Mouse (Mus musculus) midbrain, embryonic 16.5 days (tissue): Measurements from ENCODE around the gene Ceacam19. TPM values are rescaled to one million over a fixed set of nuclear protein-coding genes. Genes with fewer than 3 reads are reported as not detected.
A peak's percentile ranks its signal among the peaks of the same experiment; 100 is the strongest.
"Not testable (repeated sequence)": the region's sequence is repeated elsewhere in the genome, so short reads cannot be mapped to it uniquely, and the experiment has no call there.

Source experiments
- ATAC-seq: fragments of 200-750 bp; cut with Nextera tagmentation; 2 replicates; pipeline ENCODE4 v1.8.0; 2017; ENCODE audit warnings: moderate TSS enrichment
- H3K27ac ChIP-seq: fragments of 300-500 bp; sonication (generic); 2 replicates; pipeline ENCODE4 v1.5.1; 2014; ENCODE audit warnings: mild to moderate bottlenecking, low read length, mixed read lengths
- H3K27me3 ChIP-seq: fragments of 300-500 bp; sonication (generic); 2 replicates; pipeline ENCODE4 v1.6.1; 2014; ENCODE audit warnings: low read depth, low read length, mixed read lengths; ENCODE audit not compliant: control insufficient read depth, insufficient read depth
- H3K36me3 ChIP-seq: fragments of 300-500 bp; sonication (generic); 2 replicates; pipeline ENCODE4 v1.6.1; 2014; ENCODE audit warnings: mild to moderate bottlenecking, low read length, moderate library complexity, mixed read lengths; ENCODE audit not compliant: control insufficient read depth, insufficient read depth
- H3K4me1 ChIP-seq: fragments of 300-500 bp; sonication (generic); 2 replicates; pipeline ENCODE4 v1.6.1; 2014; ENCODE audit warnings: mild to moderate bottlenecking, low read length, mixed read lengths; ENCODE audit not compliant: control insufficient read depth, insufficient read depth
- H3K4me2 ChIP-seq: fragments of 300-500 bp; sonication (generic); 2 replicates; pipeline ENCODE4 v1.6.1; 2014; ENCODE audit warnings: mild to moderate bottlenecking, low read length, mixed read lengths
- H3K4me3 ChIP-seq: fragments of 300-500 bp; sonication (generic); 2 replicates; pipeline ENCODE4 v1.5.1; 2014; ENCODE audit warnings: low read depth, mild to moderate bottlenecking, low read length, moderate library complexity, mixed read lengths
- H3K9ac ChIP-seq: fragments of 300-500 bp; sonication (generic); 2 replicates; pipeline ENCODE4 v1.6.1; 2014; ENCODE audit warnings: low read depth, low read length, mixed read lengths
- H3K9me3 ChIP-seq: fragments of 300-500 bp; sonication (generic); replicated peaks from 2 replicates; pipeline ENCODE4 v1.6.1; 2014; ENCODE audit warnings: mild to moderate bottlenecking, low read length, mixed read lengths; ENCODE audit not compliant: control insufficient read depth, poor library complexity, severe bottlenecking
- WGBS: fragments of 180-500 bp; shearing (Covaris S2); extraction: QIAGEN DNeasy Blood & Tissue Kit; methylation state at CpG from one replicate; pipeline ENCODE4 v1.1.7; 2014; 5-methylcytosine and 5-hydroxymethylcytosine counted together
- polyA plus RNA-seq: library from polyadenylated mRNA; unstranded; fragments of >200 nt; fragmentation: Nextera tagmentation; extraction: Ambion mirVana; gene quantifications from 2 replicates; pipeline ENCODE4 v1.2.1, GENCODE M21; 2015

The Ceacam19 gene
- not detected in 2 replicates for polyA plus RNA-seq

DNA sequence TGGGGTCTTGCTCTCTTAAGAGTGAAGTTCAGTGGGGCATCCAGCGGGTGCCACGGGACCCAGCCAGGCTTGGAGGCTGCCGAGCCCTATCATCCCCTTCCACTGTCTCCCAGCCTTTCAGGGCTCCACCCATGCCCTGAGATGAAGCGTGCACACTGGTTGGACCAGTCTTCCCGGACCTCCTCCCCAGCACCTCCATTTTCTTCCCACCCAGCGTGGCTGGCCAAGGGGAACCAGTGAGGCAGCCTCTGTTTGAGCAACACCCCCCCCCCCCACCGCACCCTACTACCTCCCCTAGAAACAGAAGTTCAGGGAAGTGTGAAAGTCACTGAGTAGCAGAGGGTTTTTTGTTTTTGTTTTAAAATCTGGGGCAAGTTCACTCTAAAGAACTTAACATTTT lies at the start of gene Ceacam19:
Ceacam19 (minus strand) TSS at position 117 of the 400 bp plus-strand sequence.
- Histone ChIP-seq H3K27me3 (no peaks in the 10 kb centered on the region), H3K9ac (no peak within 1 kb of the TSS), H3K4me3 (no peak within 1 kb of the TSS), H3K36me3 (no peaks in the 10 kb centered on the region), H3K4me1 (no peaks in the 10 kb centered on the region), H3K27ac (no peak within 1 kb of the TSS), H3K9me3 (0 out of 2 replicates have a peak, but pooled peaks cover 6% of the 10 kb centered on the region), H3K4me2 (no peak within 1 kb of the TSS)
- ATAC-seq, result no peak
- whole genome bisulfite sequencing, result 79% methylated on average over 7 of the region's 7 CpGs

DNA sequence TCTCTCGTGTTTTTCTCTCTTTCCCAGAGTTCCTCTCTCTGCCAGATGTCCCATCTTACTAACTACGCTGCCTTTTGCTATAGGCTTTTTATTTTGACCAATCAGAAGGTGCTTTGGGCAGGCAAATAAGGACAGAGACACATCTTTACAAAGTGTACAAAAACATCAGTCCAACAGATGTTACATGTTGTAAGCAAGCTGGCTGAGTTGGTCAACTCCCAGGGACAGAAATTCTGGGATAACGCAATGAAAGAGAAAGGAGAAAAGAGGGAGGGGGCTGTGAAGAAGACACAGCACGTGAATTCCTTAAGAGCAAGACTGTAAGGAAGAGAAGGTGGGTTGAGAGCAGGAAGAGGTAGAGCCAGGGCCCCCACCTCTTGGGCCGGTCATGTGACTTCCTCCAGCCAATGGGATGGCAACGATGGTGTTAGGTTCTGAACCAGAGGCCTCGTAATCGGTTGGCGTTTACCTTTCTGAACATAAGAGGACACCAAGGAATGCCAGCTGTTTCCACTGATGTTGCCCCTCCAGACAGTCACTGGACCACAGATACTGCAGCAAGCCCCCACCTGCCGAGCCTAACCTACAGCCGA lies 49.6 kb upstream of the Ceacam19 start:
- Histone ChIP-seq H3K9me3 (no peaks in the 10 kb centered on the region), H3K27me3 (no peaks in the 10 kb centered on the region), H3K4me3 (no peak overlapping the region), H3K9ac (no peak overlapping the region), H3K27ac (no peak overlapping the region), H3K4me2 (no peak overlapping the region), H3K36me3 (no peaks in the 10 kb centered on the region), H3K4me1 (peaks cover 6% of the 10 kb centered on the region; the same call in 1 of the 2 replicates)
- 88% methylated on average over 11 of the region's 11 CpGs for WGBS
- no peak for ATAC-seq

GRCm38 (mm10) chr7:19935961-19936360 lies 48.2 kb upstream of the Ceacam19 start:
- no peak overlapping the region for H3K4me3 ChIP-seq
- H3K27ac ChIP-seq, result no peak overlapping the region
- no peaks in the 10 kb centered on the region for H3K36me3 ChIP-seq
- no peak for ATAC-seq
- H3K4me1 ChIP-seq, result peaks cover 7% of the 10 kb centered on the region; the same call in 1 of the 2 replicates
- H3K4me2 ChIP-seq, result no peak overlapping the region
- WGBS, result 78% methylated on average over 6 of the region's 6 CpGs
- no peak overlapping the region for H3K9ac ChIP-seq
- no peaks in the 10 kb centered on the region for H3K9me3 ChIP-seq
- H3K27me3 ChIP-seq, result no peaks in the 10 kb centered on the region

- H3K4me2 ChIP-seq, result no peak overlapping the region
- H3K27ac ChIP-seq, result no peak overlapping the region
- no peak overlapping the region for H3K9ac ChIP-seq
- ATAC-seq, result no peak
- WGBS, result 85% methylated on average over 20 of the region's 20 CpGs
- peaks cover 7% of the 10 kb centered on the region; the same call in 1 of the 2 replicates for H3K4me1 ChIP-seq
- H3K27me3 ChIP-seq, result no peaks in the 10 kb centered on the region
- no peaks in the 10 kb centered on the region for H3K9me3 ChIP-seq
- no peaks in the 10 kb centered on the region for H3K36me3 ChIP-seq
- no peak overlapping the region for H3K4me3 ChIP-seq
Measured at GRCm38 (mm10) chr7:19935171-19935751, 47.5 kb upstream of the Ceacam19 start.

DNA sequence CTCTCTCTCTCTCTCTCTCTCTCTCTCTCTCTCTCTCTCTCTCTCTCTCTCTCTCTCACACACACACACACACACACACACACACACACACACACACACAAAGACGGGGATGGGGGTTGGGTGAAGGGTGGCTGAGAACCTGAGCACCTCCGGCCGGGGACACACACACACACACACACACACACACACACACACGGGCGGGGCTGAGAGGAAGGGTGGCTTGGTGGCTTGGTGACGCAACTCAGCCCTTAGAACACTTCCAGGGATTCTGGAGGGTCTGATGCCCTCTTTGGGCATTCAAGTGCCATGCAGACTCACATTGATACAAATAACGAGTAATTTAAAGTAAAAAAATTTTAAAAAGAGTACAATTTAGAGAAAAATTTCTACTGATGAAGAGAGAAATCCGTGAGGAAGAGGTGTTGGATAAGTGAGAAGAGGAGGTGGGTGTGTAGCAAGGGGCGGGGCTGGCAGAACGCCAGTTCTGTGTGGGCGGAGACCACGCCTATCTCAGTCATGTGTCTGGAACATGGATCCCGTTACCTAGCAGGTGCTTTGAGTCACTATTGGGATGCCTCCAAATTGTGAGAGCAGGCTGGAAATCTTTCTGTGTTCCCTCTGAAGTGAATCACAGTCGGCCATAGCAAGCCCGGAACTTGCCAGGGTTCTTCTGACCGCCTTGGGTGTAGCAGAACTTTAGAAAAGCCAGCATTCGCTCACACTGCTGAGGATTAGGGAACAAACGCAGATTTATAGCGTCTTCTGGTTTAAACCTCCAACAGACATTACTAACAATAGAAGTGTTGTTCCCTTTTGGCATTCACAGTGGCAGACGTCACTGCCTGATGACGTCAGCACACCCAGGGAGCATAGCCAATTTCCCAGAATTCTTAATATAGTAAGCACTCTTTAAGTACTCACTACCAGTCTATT lies 45.4 kb upstream of the Ceacam19 start:
- Histone ChIP-seq H3K27me3 (no peaks in the 10 kb centered on the region), H3K27ac (peak overlapping the region; percentile 73), H3K36me3 (no peaks in the 10 kb centered on the region), H3K4me1 (peaks cover 7% of the 10 kb centered on the region; the same call in 1 of the 2 replicates), H3K9me3 (no peaks in the 10 kb centered on the region), H3K4me2 (peak overlapping the region; percentile 61), H3K4me3 (peak overlapping the region; percentile 29), H3K9ac (peak overlapping the region; percentile 46; the same call in 1 of the 2 replicates)
- WGBS, result 28% methylated on average over 21 of the region's 21 CpGs
- ATAC-seq, result peak; percentile 79

DNA sequence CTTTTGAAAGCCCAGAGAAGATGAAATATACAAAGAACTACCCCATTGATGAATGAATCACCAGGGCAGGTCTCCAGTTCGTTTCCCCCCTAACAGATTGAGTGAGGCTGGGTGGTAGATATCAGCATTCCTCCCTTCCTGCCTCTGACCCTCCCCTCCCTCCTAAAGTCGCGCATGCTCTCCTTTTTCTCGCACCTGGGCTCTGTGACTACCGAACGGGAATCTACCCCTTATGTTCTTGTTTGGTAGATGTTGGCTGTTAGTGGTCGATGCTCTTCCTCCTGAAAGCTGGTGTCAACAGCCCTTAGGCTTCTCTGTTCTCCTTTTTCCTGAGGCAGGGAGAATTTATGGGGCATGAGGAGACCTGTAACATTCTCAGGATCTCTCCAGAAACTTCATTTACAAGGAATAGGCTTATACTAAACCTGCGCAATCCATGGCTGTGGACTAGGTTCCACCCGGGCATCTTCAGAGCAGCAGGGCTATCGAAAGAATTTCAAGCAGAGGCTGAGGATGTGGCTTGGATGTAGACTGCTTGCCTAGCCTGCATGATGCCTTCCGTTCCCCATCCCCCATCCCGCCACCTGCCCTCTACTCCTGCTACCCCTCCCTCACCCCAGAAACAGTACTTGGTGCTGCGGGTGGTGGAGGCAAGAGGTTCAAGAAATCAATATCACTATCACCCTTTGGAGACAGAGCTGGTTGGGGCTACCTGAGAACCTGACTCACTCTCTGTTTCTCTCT lies 44.5 kb upstream of the Ceacam19 start:
- no peaks in the 10 kb centered on the region for H3K27me3 ChIP-seq
- H3K36me3 ChIP-seq, result no peaks in the 10 kb centered on the region
- H3K9me3 ChIP-seq, result no peaks in the 10 kb centered on the region
- H3K4me1 ChIP-seq, result peaks cover 7% of the 10 kb centered on the region; the same call in 1 of the 2 replicates
- peak overlapping the region; percentile 46; the same call in 1 of the 2 replicates for H3K9ac ChIP-seq
- peak overlapping the region; percentile 31 for H3K27ac ChIP-seq
- 36% methylated on average over 13 of the region's 13 CpGs for WGBS
- H3K4me2 ChIP-seq, result peak overlapping the region; percentile 61
- H3K4me3 ChIP-seq, result peak overlapping the region; percentile 14; the same call in 1 of the 2 replicates
- ATAC-seq, result peak; percentile 52

GRCm38 (mm10) chr7:19930481-19930880 lies 42.7 kb upstream of the Ceacam19 start:
- not testable (repeated sequence) for ATAC-seq, H3K4me2 ChIP-seq, H3K9ac ChIP-seq, H3K4me1 ChIP-seq, H3K27ac ChIP-seq, H3K36me3 ChIP-seq, H3K4me3 ChIP-seq, H3K27me3 ChIP-seq, H3K9me3 ChIP-seq
- WGBS, result 77% methylated on average over 6 of the region's 6 CpGs

- no peaks in the 10 kb centered on the region for H3K27me3 ChIP-seq
- H3K4me1 ChIP-seq, result peaks cover 7% of the 10 kb centered on the region; the same call in 1 of the 2 replicates
- WGBS, result 68% methylated on average over 5 of the region's 5 CpGs
- no peak overlapping the region for H3K27ac ChIP-seq
- no peaks in the 10 kb centered on the region for H3K9me3 ChIP-seq
- H3K36me3 ChIP-seq, result no peaks in the 10 kb centered on the region
- H3K4me3 ChIP-seq, result no peak overlapping the region
- no peak overlapping the region for H3K9ac ChIP-seq
- H3K4me2 ChIP-seq, result no peak overlapping the region
- no peak for ATAC-seq
Measured at GRCm38 (mm10) chr7:19928486-19928885, 40.7 kb upstream of the Ceacam19 start.
